Mouse (Mus musculus): Measurements from ENCODE around the gene Spata17.
A peak's percentile ranks its signal among the peaks of the same experiment; 100 is the strongest.

The Spata17 gene

GRCm38 (mm10) chr1:187077043-187077334 is 138.3 kb downstream of the Spata17 start:
- peak; percentile 25 to 32 for DNase-seq

- DNase-seq: peak; percentile 25 to 47
These were observed 138.8 kb downstream of the Spata17 start for GRCm38 (mm10) chr1:187076198-187077042.

GRCm38 (mm10) chr1:187059874-187060273 is 155.4 kb downstream of the Spata17 start:
- no peak for DNase-seq

DNA sequence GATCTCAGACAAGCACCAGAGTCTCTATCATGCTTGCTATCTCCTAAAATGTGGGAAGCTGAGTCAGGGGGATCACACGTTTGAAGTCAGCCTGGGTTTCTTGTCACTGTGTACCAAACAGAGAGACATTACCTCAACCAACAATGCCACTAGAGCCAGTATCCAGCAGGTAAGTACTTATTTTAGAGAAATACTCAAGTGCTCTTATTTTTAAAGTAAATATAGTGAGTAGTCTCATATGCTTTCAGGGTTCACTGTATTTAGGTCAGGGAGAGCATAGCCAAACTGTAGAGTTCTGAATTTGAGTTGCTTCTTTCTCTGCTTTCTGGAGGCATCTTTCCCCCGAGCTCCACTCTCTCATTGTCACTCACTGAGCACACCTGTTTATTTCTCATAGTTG is 160.9 kb downstream of the Spata17 start:
- no peak for DNase-seq

- peak in 1 of 2 experiments; percentile 24 for DNase-seq
These were observed 161.4 kb downstream of the Spata17 start for GRCm38 (mm10) chr1:187053862-187054261.

- peak; percentile 84 to 86 for DNase-seq
These were observed 162.7 kb downstream of the Spata17 start for GRCm38 (mm10) chr1:187052532-187052931.

- DNase-seq: peak; percentile 49 to 55
These were observed 164.0 kb downstream of the Spata17 start for GRCm38 (mm10) chr1:187051296-187051695.

DNA sequence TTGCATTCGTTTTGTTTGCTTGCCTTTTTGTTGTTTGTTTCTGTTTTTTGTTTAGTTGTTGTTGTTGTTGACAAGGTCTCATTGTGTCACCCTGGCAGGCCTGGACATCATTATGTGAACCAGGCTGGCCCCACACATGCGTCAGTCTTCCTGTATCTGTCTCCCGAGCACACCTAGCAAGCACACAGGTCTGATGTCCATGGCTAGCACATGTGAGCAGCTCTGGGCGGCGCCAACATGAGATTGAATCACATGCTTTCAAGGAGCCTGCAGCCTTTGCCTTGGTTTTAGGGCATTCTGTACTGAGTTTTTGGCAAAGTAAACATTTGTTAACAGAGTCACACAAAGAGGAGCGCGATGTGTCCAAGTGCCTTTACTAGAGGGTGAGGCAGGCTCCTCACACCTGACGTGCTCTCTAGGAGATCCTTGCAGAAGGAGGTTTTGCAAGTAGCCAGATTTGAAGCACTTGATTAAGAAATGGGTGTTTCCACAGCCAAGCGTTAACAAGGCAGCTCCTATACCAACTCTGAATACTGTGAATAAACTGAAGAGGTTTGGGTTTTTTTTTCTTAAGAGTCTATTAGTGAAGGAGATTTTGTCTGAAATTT is 166.5 kb downstream of the Spata17 start:
- DNase-seq: no peak

DNA sequence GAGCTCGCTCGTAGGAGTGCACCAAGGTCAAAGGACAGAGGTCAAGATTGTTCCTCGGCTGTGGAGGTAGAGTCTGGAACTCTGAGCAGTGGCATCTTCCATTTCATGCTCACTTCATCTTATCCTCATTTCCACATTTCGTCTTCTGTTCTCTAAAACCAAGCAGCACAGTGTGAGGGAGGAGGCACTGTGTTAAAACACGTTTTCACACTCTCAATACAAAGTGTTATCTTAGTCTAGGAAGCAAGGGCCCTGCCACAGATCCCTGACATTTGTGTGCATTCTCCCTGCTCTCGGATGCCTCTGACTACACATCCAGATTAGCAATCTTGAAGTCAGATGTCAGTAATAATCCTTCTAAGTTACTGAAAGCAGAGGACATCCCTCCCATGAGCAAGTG is 170.5 kb downstream of the Spata17 start:
- DNase-seq: no peak

GRCm38 (mm10) chr1:187039801-187040200 is 175.5 kb downstream of the Spata17 start:
- DNase-seq: no peak

GRCm38 (mm10) chr1:187035785-187036184 is 179.5 kb downstream of the Spata17 start:
- no peak for DNase-seq

- peak; percentile 77 to 88 for DNase-seq
These were observed 183.5 kb downstream of the Spata17 start for GRCm38 (mm10) chr1:187031796-187032195.

- DNase-seq: no peak
These were observed 186.4 kb downstream of the Spata17 start for GRCm38 (mm10) chr1:187028841-187029240.

GRCm38 (mm10) chr1:187020011-187020410 is 195.3 kb downstream of the Spata17 start:
- peak; percentile 36 to 52 for DNase-seq

DNA sequence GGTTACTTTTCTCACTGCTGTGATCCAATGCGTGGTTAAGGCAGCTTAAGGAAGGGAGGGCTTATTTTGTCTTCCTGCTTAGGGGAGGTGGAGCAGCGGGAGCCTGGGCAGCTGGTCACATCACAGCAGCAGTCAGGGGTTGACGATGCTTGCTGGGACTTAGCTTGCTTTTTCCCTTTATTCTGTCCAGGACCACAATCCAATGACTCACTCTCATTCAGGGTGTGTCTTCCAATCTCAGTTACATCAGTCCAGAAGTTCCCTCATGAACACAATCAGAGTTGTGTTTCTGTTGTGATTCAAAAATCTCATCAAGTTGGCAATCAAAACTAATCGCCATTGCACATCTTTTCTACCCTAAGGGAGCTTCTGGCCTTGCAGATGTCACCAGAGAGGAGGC is 199.1 kb downstream of the Spata17 start:
- DNase-seq: no peak

DNA sequence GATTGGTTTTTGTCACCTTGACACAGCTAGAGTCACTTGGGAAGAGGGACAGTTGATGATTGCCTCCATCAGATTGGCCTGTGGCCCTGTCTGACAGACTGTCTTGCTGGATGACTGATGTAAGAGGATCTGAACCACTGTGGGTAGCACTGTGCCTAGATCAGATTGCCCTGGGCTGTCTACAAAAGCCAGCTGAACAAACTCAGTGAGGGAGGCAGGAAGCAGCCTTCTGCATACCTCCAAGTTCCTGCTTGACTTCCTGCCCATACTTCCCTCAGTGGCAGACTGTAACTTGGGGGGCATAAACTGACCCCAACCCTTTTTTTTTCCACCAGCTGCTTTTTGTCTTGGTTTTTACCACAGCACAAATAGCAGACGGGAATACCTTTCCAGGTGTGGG is 199.6 kb downstream of the Spata17 start:
- no peak for DNase-seq

- DNase-seq: no peak
These were observed 201.1 kb downstream of the Spata17 start for GRCm38 (mm10) chr1:187014141-187014540.

- DNase-seq: peak; percentile 45 to 73
These were observed 203.7 kb downstream of the Spata17 start for GRCm38 (mm10) chr1:187011601-187012000.

DNA sequence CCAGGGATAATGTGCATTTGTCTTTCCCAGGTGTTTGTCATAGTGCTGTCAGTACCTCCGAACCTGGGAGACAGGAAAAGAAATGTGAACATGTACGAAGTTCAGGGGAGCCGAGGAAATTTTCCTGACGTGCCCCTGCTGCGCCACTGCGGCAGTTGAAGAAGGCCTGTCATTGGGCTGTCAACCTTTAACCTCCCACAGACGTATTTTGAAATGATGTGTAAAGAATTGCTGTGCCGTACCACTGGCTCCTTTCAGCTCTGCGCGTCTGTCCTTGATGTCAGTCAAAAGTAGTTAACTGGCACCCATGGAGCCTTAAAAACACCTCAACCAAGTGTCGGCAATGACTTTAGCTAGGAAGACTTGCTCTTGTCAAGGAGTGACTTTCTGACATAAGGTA is 205.2 kb downstream of the Spata17 start:
- no peak for DNase-seq

- no peak for DNase-seq
These were observed 207.0 kb downstream of the Spata17 start for GRCm38 (mm10) chr1:187008236-187008635.

- DNase-seq: peak; percentile 65 to 66
These were observed 208.9 kb downstream of the Spata17 start for GRCm38 (mm10) chr1:187006227-187006925.

GRCm38 (mm10) chr1:187004306-187004705 is 211.0 kb downstream of the Spata17 start:
- no peak for DNase-seq

- peak; percentile 77 to 86 for DNase-seq
These were observed 211.8 kb downstream of the Spata17 start for GRCm38 (mm10) chr1:187003441-187003861.
